Mouse (Mus musculus) CH12.LX (cell line): ENCODE results near the gene Hdac8. TPM values are rescaled to one million over a fixed set of nuclear protein-coding genes. Genes with fewer than 3 reads are reported as not detected.

Experiments used
- DNase-seq: peaks from one replicate; pipeline ENCODE4 v3.0.0-alpha.2; 2013; ENCODE audit errors: extremely low read depth
- H3K27ac ChIP-seq: 2 replicates; pipeline ENCODE4 v1.5.1; 2012; ENCODE audit warnings: low read depth, mild to moderate bottlenecking, control low read depth, moderate library complexity; ENCODE audit not compliant: insufficient read depth
- H3K27me3 ChIP-seq: replicated peaks from 2 replicates; pipeline ENCODE3; 2012; ENCODE audit warnings: inconsistent platforms
- H3K36me3 ChIP-seq, 2 experiments: replicated peaks in 1 of 2; 2 replicates each; pipeline versions ENCODE3 to v1.6.1; 2012; ENCODE audit warnings: inconsistent platforms in 1 of 2, low read length in 1 of 2, mild to moderate bottlenecking in 1 of 2, mixed read lengths in 1 of 2, moderate library complexity in 1 of 2; ENCODE audit not compliant: control insufficient read depth in 1 of 2, insufficient read depth in 1 of 2
- H3K4me1 ChIP-seq, 2 experiments: 2 replicates each; pipeline ENCODE4 v1.6.1; 2012; ENCODE audit warnings: inconsistent platforms in 1 of 2, moderate library complexity in 1 of 2; ENCODE audit not compliant: insufficient read depth in 2 of 2, control insufficient read depth in 1 of 2
- H3K4me2 ChIP-seq: 2 replicates; pipeline ENCODE4 v1.6.1; 2012; ENCODE audit warnings: low read depth, mild to moderate bottlenecking, control low read depth; ENCODE audit not compliant: poor library complexity, insufficient read depth, severe bottlenecking
- H3K4me3 ChIP-seq, 3 experiments: fragments of 150-350 bp in 1 of 3; sonication (generic) in 1 of 3; replicated peaks in 1 of 3; 2 replicates each; pipeline versions ENCODE3 to v1.5.1; 2011 to 2012; ENCODE audit warnings: low read depth in 2 of 3, low read length in 2 of 3, mild to moderate bottlenecking in 2 of 3, moderate library complexity in 2 of 3, control low read depth in 1 of 3, improper control_type of control experiment in 1 of 3, inconsistent platforms in 1 of 3, mixed read lengths in 1 of 3; ENCODE audit not compliant: poor library complexity in 1 of 3
- H3K79me2 ChIP-seq: replicated peaks from 2 replicates; pipeline ENCODE4 v1.6.1; 2012; ENCODE audit warnings: mild to moderate bottlenecking, moderate library complexity; ENCODE audit not compliant: control insufficient read depth, poor library complexity, insufficient read depth, severe bottlenecking; ENCODE audit errors: extremely low read depth
- H3K9ac ChIP-seq: 2 replicates; pipeline ENCODE4 v1.6.1; 2012; ENCODE audit warnings: low read depth, mild to moderate bottlenecking, control low read depth, moderate library complexity; ENCODE audit not compliant: insufficient read depth
- H3K9me3 ChIP-seq: replicated peaks from 2 replicates; pipeline ENCODE3; 2012; ENCODE audit warnings: low read length, inconsistent platforms, mixed read lengths
- BHLHE40 ChIP-seq: IDR thresholded peaks from 2 replicates; pipeline ENCODE4 v1.6.1; 2011; ENCODE audit warnings: mild to moderate bottlenecking, low read depth, low read length, improper control_type of control experiment
- CHD2 ChIP-seq: IDR thresholded peaks from 2 replicates; pipeline ENCODE4 v1.6.1; 2011; ENCODE audit warnings: low read length, improper control_type of control experiment
- E2F4 ChIP-seq: IDR thresholded peaks from 2 replicates; pipeline ENCODE4 v1.6.1; 2011; ENCODE audit warnings: low read depth, low read length, improper control_type of control experiment; ENCODE audit not compliant: insufficient replicate concordance
- ELF1 ChIP-seq: IDR thresholded peaks from 2 replicates; pipeline ENCODE4 v1.6.1; 2014; ENCODE audit warnings: low read depth, mild to moderate bottlenecking, inconsistent platforms, low read length, improper control_type of control experiment
- EP300 ChIP-seq: IDR thresholded peaks from 2 replicates; pipeline ENCODE4 v1.6.1; 2011; ENCODE audit warnings: low read length, improper control_type of control experiment
- ETS1 ChIP-seq: conservative IDR thresholded peaks from 2 replicates; pipeline ENCODE4 v1.6.1; 2012; ENCODE audit warnings: low read depth, mild to moderate bottlenecking, inconsistent platforms, low read length, improper control_type of control experiment, moderate library complexity
- GABPA ChIP-seq: IDR thresholded peaks from 2 replicates; pipeline ENCODE4 v1.6.1; 2012; ENCODE audit warnings: low read depth, low read length, improper control_type of control experiment, inconsistent platforms; ENCODE audit not compliant: insufficient replicate concordance
- JUND ChIP-seq: conservative IDR thresholded peaks from 2 replicates; pipeline ENCODE4 v1.6.1; 2011; ENCODE audit warnings: low read depth, low read length, improper control_type of control experiment
- KAT2A ChIP-seq: IDR thresholded peaks from 2 replicates; pipeline ENCODE4 v1.6.1; 2012; ENCODE audit warnings: low read length, improper control_type of control experiment, inconsistent platforms; ENCODE audit not compliant: insufficient replicate concordance
- MAFK ChIP-seq: IDR thresholded peaks from 2 replicates; pipeline ENCODE4 v1.6.1; 2011; ENCODE audit warnings: low read length, improper control_type of control experiment; ENCODE audit not compliant: insufficient replicate concordance
- MEF2A ChIP-seq: IDR thresholded peaks from 2 replicates; pipeline ENCODE4 v1.6.1; 2014; ENCODE audit warnings: low read depth, mild to moderate bottlenecking, inconsistent platforms, low read length, improper control_type of control experiment, borderline replicate concordance
- MYC ChIP-seq: IDR thresholded peaks from 2 replicates; pipeline ENCODE4 v1.6.1; 2011; ENCODE audit warnings: low read depth, mild to moderate bottlenecking, improper control_type of control experiment, low read length
- POLR2AphosphoS2 ChIP-seq: IDR thresholded peaks from 2 replicates; pipeline ENCODE4 v1.6.1; 2011; ENCODE audit warnings: low read depth, low read length, improper control_type of control experiment
- RCOR1 ChIP-seq: conservative IDR thresholded peaks from 2 replicates; pipeline ENCODE4 v1.6.1; 2012; ENCODE audit warnings: low read depth, mild to moderate bottlenecking, inconsistent platforms, low read length, improper control_type of control experiment
- TCF12 ChIP-seq: IDR thresholded peaks from 2 replicates; pipeline ENCODE4 v1.6.1; 2014; ENCODE audit warnings: low read depth, mild to moderate bottlenecking, inconsistent platforms, low read length, improper control_type of control experiment
- UBTF ChIP-seq: IDR thresholded peaks from 2 replicates; pipeline ENCODE4 v1.6.1; 2012; ENCODE audit warnings: low read depth, mild to moderate bottlenecking, inconsistent platforms, low read length, improper control_type of control experiment, moderate library complexity
- ZMIZ1 ChIP-seq: IDR thresholded peaks from 2 replicates; pipeline ENCODE4 v1.6.1; 2012; ENCODE audit warnings: low read depth, mild to moderate bottlenecking, inconsistent platforms, low read length, improper control_type of control experiment
- dilution Hi-C: fragments of 300-500 bp; cut with MboI; formaldehyde crosslinking; loops from 2 replicates; pipeline ENCODE4 v1.14.3; 2020; ENCODE audit warnings: low sequenced_read_pairs; ENCODE audit not compliant: extremely low pct_unique_long_range_greater_than_20kb, extremely low pct_ligation_motif_present
- in situ Hi-C: fragments of 300-500 bp; cut with MboI; formaldehyde crosslinking; loops from 3 replicates; pipeline ENCODE4 v1.14.3; 2019; ENCODE audit warnings: low sequenced_read_pairs, low pct_ligation_motif_present, low pct_unique_long_range_greater_than_20kb, mixed read lengths
- polyA plus RNA-seq: library from polyadenylated mRNA; unstranded; fragments of >175 nt; gene quantifications from 2 replicates; pipeline ENCODE4 v1.2.1, GENCODE M21; 2012; ENCODE audit warnings: low read depth; ENCODE audit not compliant: insufficient read length
- total RNA-seq, 2 experiments: library from RNA; depleted of rRNA; stranded (reverse); fragments of 300-350 nt in 1 of 2; fragments of >200 nt in 1 of 2; gene quantifications; 2 replicates each; pipeline ENCODE4 v1.2.3; 2012 to 2014

Gene Hdac8
- total and polyA plus RNA-seq, 3 experiments = 11.2 to 13.9 (median 13.0) TPM

DNA sequence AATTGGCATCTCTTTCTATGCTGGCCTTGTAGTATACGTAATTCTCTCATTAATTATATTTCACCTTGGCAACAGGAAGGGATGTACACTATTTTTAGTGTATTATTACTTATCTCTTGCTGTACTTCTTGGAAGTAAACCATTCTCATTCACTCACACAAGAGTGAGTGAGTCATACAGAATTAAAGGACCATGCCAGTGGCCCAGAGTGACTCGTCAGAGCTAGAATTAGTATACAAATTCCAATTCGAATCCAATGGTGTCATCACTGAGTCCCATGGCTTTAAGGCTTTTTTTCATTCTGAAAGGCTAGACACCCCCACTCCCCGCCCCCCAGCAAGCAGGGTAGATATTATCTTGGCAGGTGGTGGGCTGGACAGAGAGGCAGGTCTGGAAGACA, 88.2 kb downstream of the Hdac8 start:
- TF ChIP-seq KAT2A = no peak
- no peak for TF ChIP-seq E2F4
- no peak for TF ChIP-seq CHD2
- TF ChIP-seq UBTF = no peak
- no peak for TF ChIP-seq POLR2AphosphoS2
- TF ChIP-seq MEF2A = no peak
- TF ChIP-seq GABPA = no peak
- TF ChIP-seq MAFK = no peak
- TF ChIP-seq ELF1 = no peak
- TF ChIP-seq TCF12 = no peak
- TF ChIP-seq EP300 = no peak
- no peak for TF ChIP-seq MYC
- TF ChIP-seq JUND = no peak
- TF ChIP-seq ETS1 = no peak
- TF ChIP-seq BHLHE40 = no peak
- TF ChIP-seq RCOR1 = no peak
- no peak for TF ChIP-seq ZMIZ1
- no peak overlapping the region for H3K9ac ChIP-seq
- in situ Hi-C loops = no loop called here
- peaks cover 0 to 8% of the 10 kb centered on the region in 2 experiments for H3K36me3 ChIP-seq
- no peak overlapping the region for H3K4me3 ChIP-seq
- dilution Hi-C loops = no loop called here
- H3K27me3 ChIP-seq = no peaks in the 10 kb centered on the region
- no peaks in the 10 kb centered on the region for H3K79me2 ChIP-seq
- no peak overlapping the region for H3K4me2 ChIP-seq
- peaks cover 0 to 12% of the 10 kb centered on the region in 2 experiments; a peak in 1 of 4 replicates for H3K4me1 ChIP-seq
- no peaks in the 10 kb centered on the region for H3K9me3 ChIP-seq
- DNase-seq = no peak
- H3K27ac ChIP-seq = no peak overlapping the region

DNA sequence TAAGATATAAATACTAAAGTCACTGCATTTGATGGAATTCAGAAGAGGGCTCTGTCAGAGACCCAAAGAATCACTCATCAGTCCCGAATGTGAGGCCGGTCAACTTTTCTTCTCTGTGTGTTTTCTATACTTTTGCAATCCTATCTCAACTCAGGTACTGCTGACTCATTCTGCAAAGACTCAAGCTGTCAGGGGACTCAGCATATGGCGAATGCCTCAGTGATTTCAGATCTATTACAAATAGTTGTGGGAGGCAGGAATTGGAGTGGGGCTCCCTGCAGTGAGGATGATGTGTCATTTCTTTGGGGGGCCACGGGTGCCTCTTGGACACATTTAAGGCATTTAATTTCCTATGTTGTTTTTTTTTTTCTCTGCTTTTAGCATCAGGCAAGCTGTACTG, 88.8 kb downstream of the Hdac8 start:
- in situ Hi-C loops = no loop called here
- Histone ChIP-seq H3K4me2 (no peak overlapping the region), H3K4me1 (peaks cover 0 to 12% of the 10 kb centered on the region in 2 experiments; a peak in 1 of 4 replicates)

More for the DNA sequence above, 88.8 kb downstream of the Hdac8 start:
- Histone ChIP-seq H3K79me2 (no peaks in the 10 kb centered on the region), H3K27ac (no peak overlapping the region), H3K4me3 (no peak overlapping the region), H3K27me3 (no peaks in the 10 kb centered on the region), H3K36me3 (peaks cover 0 to 6% of the 10 kb centered on the region in 2 experiments), H3K9ac (no peak overlapping the region), H3K9me3 (no peaks in the 10 kb centered on the region)
- dilution Hi-C loops = no loop called here
- no peak for TF ChIP-seq BHLHE40
- peak; percentile 4 for DNase-seq
